In genomic region chr1:194908956-194909355, GRCm38 (mm10) we compare ENCODE assay signal across 20 mouse cellular contexts.
"Had no signal": no experiment of that assay in that cellular context is flagged by ENCODE, and none has a peak within 500 bp of the region (broad histone marks: within the 10 kb centered on the region; RNA-seq: fewer than 3 reads in every experiment).

No protein-coding gene starts in this region.

- H3K9me3 ChIP-seq: limb, embryonic 12.5 days; limb, embryonic 15.5 days; megakaryocyte, embryonic 14.5 days; midbrain, embryonic 10.5 days; neural tube, embryonic 13.5 days had no signal

- ATAC-seq: liver, postnatal 0 days; lung, postnatal 0 days had no signal

- H3K27me3 ChIP-seq: limb, embryonic 12.5 days; limb, embryonic 15.5 days; megakaryocyte, embryonic 14.5 days; neural tube, embryonic 13.5 days had no signal

- H3K4me1 ChIP-seq: limb, embryonic 12.5 days; limb, embryonic 15.5 days; megakaryocyte, embryonic 14.5 days; midbrain, embryonic 10.5 days; neural tube, embryonic 13.5 days had no signal

- H3K36me3 ChIP-seq: limb, embryonic 12.5 days; limb, embryonic 15.5 days; midbrain, embryonic 10.5 days; neural tube, embryonic 13.5 days had no signal

- H3K9ac ChIP-seq: limb, embryonic 12.5 days; limb, embryonic 15.5 days; liver, embryonic 14.5 days; liver, postnatal 0 days; lung, embryonic 14.5 days; neural tube, embryonic 13.5 days had no signal

- H3K4me3 ChIP-seq: limb, embryonic 12.5 days; limb, embryonic 15.5 days; megakaryocyte, embryonic 14.5 days; midbrain, embryonic 10.5 days; neural tube, embryonic 13.5 days had no signal

- H3K27ac ChIP-seq: limb, embryonic 12.5 days; limb, embryonic 15.5 days; liver, embryonic 14.5 days; midbrain, embryonic 10.5 days; neural tube, embryonic 13.5 days had no signal

- H3K4me2 ChIP-seq: limb, embryonic 12.5 days; limb, embryonic 15.5 days; liver, embryonic 11.5 days; lung, embryonic 14.5 days; neural tube, embryonic 13.5 days had no signal

- DNase-seq: kidney, adult 18-20 months; kidney, adult 9 months; kidney, postnatal 36 days; layer of hippocampus, postnatal 36 days; left cerebral cortex, postnatal 4 days; liver, postnatal 0 days; lung, embryonic 14.5 days; lung, postnatal 36 days; midbrain, embryonic 14.5 days; retina, postnatal 1 day; thymus, adult 18-20 months; thymus, postnatal 36 days had no signal
